Mouse (Mus musculus) intestine, postnatal 0 days (tissue): ENCODE results near the gene Npc2. TPM values are rescaled to one million over a fixed set of nuclear protein-coding genes. Genes with fewer than 3 reads are reported as not detected.

Experiments
- ATAC-seq: fragments of 200-750 bp; cut with Nextera tagmentation; 2 replicates; pipeline ENCODE4 v1.8.0; 2017; ENCODE audit warnings: mild to moderate bottlenecking, moderate TSS enrichment, moderate library complexity
- H3K27ac ChIP-seq: fragments of 300-500 bp; sonication (generic); 2 replicates; pipeline ENCODE4 v1.5.1; 2014; ENCODE audit warnings: mild to moderate bottlenecking, low read depth, low read length, moderate library complexity
- H3K27me3 ChIP-seq: fragments of 300-500 bp; sonication (generic); replicated peaks from 2 replicates; pipeline ENCODE4 v1.6.1; 2014; ENCODE audit warnings: low read length, mixed read lengths; ENCODE audit not compliant: control insufficient read depth, insufficient read depth
- H3K36me3 ChIP-seq: fragments of 300-500 bp; sonication (generic); 2 replicates; pipeline ENCODE4 v1.6.1; 2014; ENCODE audit warnings: mild to moderate bottlenecking, moderate library complexity; ENCODE audit not compliant: control insufficient read depth, insufficient read depth
- H3K4me1 ChIP-seq: fragments of 300-500 bp; sonication (generic); replicated peaks from 2 replicates; pipeline ENCODE4 v1.6.1; 2014; ENCODE audit warnings: antibody characterized with exemption, low read length, mixed read lengths; ENCODE audit not compliant: control insufficient read depth, insufficient read depth
- H3K4me2 ChIP-seq: fragments of 300-500 bp; sonication (generic); replicated peaks from 2 replicates; pipeline ENCODE4 v1.6.1; 2014; ENCODE audit warnings: low read depth, mild to moderate bottlenecking, moderate library complexity
- H3K4me3 ChIP-seq: fragments of 300-500 bp; sonication (generic); 2 replicates; pipeline ENCODE4 v1.5.1; 2014; ENCODE audit warnings: low read depth, low read length
- H3K9ac ChIP-seq: fragments of 300-500 bp; sonication (generic); 2 replicates; pipeline ENCODE4 v1.6.1; 2014; ENCODE audit warnings: mild to moderate bottlenecking, low read depth, low read length
- H3K9me3 ChIP-seq: fragments of 300-500 bp; sonication (generic); 2 replicates; pipeline ENCODE4 v1.6.1; 2016; ENCODE audit warnings: mixed run types; ENCODE audit not compliant: control insufficient read depth
- CTCF ChIP-seq: sonication (generic); IDR thresholded peaks from 2 replicates; pipeline ENCODE4 v1.5.1; 2016; ENCODE audit warnings: low read depth, mild to moderate bottlenecking, control low read depth, antibody characterized with exemption, moderate library complexity
- WGBS: fragments of 180-500 bp; shearing (Covaris S2); extraction: QIAGEN DNeasy Blood & Tissue Kit; methylation state at CpG from one replicate; pipeline ENCODE4 v1.1.7; 2014; 5-methylcytosine and 5-hydroxymethylcytosine counted together
- polyA plus RNA-seq: library from polyadenylated mRNA; unstranded; fragments of >200 nt; fragmentation: Nextera tagmentation; extraction: Ambion mirVana; gene quantifications from 2 replicates; pipeline ENCODE4 v1.2.1, GENCODE M21; 2015

The Npc2 gene
- polyA plus RNA-seq, result 100 and 107 TPM in 2 replicates

GRCm38 (mm10) chr12:84772726-84773441 is at the start of gene Npc2, which contains the start of gene Isca2:
Npc2 (minus strand) TSS chr12:84773152.
Isca2 (plus strand) TSS chr12:84773251.
- Histone ChIP-seq H3K9ac (peak within 1 kb of the TSS; percentile 77), H3K27ac (peak within 1 kb of the TSS; percentile 93), H3K4me3 (peak within 1 kb of the TSS; percentile 54), H3K4me1 (peaks cover 3% of the 10 kb centered on the region; the same call in 1 of the 2 replicates), H3K27me3 (no peaks in the 10 kb centered on the region), H3K9me3 (no peaks in the 10 kb centered on the region), H3K36me3 (peaks cover 15% of the 10 kb centered on the region), H3K4me2 (peak within 1 kb of the TSS; percentile 85)
- peak; percentile 99 for ATAC-seq
- peak; percentile 37 for TF ChIP-seq CTCF
- under 1% methylated on average over 50 of the region's 50 CpGs for WGBS

DNA sequence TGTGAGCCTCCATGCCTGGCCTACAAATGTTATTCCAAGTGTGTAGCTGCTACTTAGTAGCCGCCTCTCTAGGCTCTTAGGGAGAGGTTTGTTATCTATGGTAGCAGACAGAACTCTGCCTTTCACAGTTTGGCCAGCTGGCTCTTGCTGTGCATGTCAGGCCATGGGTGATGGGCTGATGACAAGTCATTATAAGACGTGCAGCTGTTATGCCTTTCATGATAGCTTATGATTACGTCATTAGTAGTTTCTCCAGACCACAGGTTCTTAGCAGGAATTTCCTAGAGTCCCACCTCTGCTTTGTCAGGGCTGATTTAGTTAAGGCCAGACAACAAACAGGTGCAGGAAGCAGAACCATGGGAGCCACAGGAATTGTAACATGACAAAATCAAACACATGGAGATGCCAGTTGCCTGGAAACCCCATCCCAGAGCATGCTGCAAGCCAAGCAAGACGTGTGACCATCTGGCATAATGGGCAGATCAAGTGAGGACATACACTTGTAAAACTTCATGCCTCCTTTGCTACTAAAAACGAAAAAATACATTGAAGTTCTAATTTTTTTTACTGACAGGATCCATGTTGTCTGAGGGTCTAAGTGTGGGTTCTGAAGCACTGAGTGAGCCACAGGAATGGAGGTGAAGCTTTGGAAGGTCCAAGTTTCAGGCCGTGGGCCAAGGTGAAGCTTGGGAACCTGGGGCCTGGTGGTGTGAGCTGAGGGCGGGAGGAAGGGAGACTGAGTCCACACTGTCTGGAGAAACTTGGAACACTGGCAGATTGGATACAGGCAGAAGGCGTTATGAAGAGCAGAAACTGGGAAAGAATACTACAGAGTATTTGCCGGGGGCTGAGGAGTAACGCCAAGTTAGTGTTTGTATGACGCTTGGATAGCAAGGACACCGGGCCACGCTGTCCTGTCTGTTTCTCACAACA is 46.5 kb upstream of the Npc2 start:
- H3K4me3 ChIP-seq, result no peak overlapping the region
- H3K27ac ChIP-seq, result no peak overlapping the region
- H3K27me3 ChIP-seq, result no peaks in the 10 kb centered on the region
- H3K4me1 ChIP-seq, result no peaks in the 10 kb centered on the region
- no peak for TF ChIP-seq CTCF
- no peaks in the 10 kb centered on the region for H3K9me3 ChIP-seq
- H3K9ac ChIP-seq, result no peak overlapping the region
- no peaks in the 10 kb centered on the region for H3K36me3 ChIP-seq
- no peak for ATAC-seq
- WGBS, result 87% methylated on average over 13 of the region's 13 CpGs
- no peak overlapping the region for H3K4me2 ChIP-seq

DNA sequence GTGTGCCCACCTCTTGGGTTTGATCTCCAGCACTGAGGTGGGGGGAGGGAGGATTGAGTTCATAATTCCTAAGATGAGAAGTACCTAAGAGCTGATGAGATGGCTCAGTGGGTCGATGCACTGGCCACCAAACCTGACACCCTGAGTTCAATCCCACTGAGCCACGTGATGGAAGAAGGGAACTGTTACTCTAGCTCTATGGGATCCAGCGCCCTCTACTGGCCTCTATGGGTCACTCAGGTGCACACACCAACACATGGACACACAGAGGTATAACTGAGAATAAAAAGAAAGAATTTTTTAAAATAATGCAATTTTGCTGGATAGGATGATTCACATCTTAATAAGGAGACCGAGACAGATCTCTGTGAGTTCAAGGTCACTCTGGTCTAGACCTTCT is 45.5 kb upstream of the Npc2 start:
- no peak overlapping the region for H3K4me3 ChIP-seq
- WGBS, result 69% methylated on average over 4 of the region's 4 CpGs
- H3K4me2 ChIP-seq, result no peak overlapping the region
- no peaks in the 10 kb centered on the region for H3K4me1 ChIP-seq
- no peaks in the 10 kb centered on the region for H3K27me3 ChIP-seq
- TF ChIP-seq CTCF, result peak; percentile 27; the same call in 1 of the 2 replicates
- H3K9me3 ChIP-seq, result no peaks in the 10 kb centered on the region
- H3K9ac ChIP-seq, result no peak overlapping the region
- no peak overlapping the region for H3K27ac ChIP-seq
- no peak for ATAC-seq
- no peaks in the 10 kb centered on the region for H3K36me3 ChIP-seq

DNA sequence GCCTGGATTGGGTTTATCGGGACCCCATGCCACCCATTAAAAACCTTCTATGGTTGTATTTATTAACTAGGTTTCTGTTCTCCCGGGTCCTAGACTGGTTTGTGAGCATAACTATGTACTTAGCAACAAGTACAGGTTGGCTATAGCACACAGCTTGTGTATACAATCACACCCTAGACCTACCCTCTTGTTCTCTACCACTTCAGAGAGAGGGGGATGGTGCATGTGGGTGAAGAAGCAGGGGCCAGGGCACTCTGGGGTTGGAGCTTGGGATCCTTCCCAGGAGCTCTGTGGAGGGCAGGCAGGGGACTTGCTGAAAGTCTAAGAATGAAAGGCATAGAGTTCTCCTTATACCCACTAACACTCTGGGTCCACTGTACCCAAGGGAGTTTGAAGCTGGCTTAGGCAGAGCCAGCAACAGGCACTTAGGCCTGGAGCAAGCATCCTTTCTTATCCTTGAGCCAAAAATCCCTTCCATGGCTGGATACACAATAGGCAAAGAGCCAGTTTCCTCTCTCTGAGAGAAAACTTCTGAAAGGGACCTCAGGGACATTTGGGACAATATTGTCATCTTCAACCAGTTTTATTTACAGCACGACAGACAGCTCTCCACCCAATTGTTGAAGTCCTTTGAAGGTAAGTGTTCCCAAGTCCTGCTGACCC is 41.8 kb upstream of the Npc2 start:
- Histone ChIP-seq H3K9me3 (no peaks in the 10 kb centered on the region), H3K4me3 (no peak overlapping the region), H3K4me1 (no peaks in the 10 kb centered on the region), H3K9ac (no peak overlapping the region), H3K27ac (no peak overlapping the region), H3K4me2 (no peak overlapping the region), H3K27me3 (no peaks in the 10 kb centered on the region), H3K36me3 (no peaks in the 10 kb centered on the region)
- WGBS, result 53% methylated on average over 3 of the region's 3 CpGs
- ATAC-seq, result no peak
- no peak for TF ChIP-seq CTCF

GRCm38 (mm10) chr12:84813773-84814172 is 40.8 kb upstream of the Npc2 start:
- H3K27ac ChIP-seq, result no peak overlapping the region
- TF ChIP-seq CTCF, result peak; percentile 55
- no peaks in the 10 kb centered on the region for H3K36me3 ChIP-seq
- no peak overlapping the region for H3K4me2 ChIP-seq
- no peaks in the 10 kb centered on the region for H3K27me3 ChIP-seq
- ATAC-seq, result no peak
- H3K4me3 ChIP-seq, result no peak overlapping the region
- 50% methylated on average over 7 of the region's 7 CpGs for WGBS
- H3K4me1 ChIP-seq, result no peaks in the 10 kb centered on the region
- no peaks in the 10 kb centered on the region for H3K9me3 ChIP-seq
- no peak overlapping the region for H3K9ac ChIP-seq

GRCm38 (mm10) chr12:84812004-84812403 is 39.1 kb upstream of the Npc2 start:
- no peak overlapping the region for H3K9ac ChIP-seq
- WGBS, result 67% methylated on average over 3 of the region's 3 CpGs
- no peaks in the 10 kb centered on the region for H3K4me1 ChIP-seq
- ATAC-seq, result no peak
- no peaks in the 10 kb centered on the region for H3K36me3 ChIP-seq
- no peaks in the 10 kb centered on the region for H3K27me3 ChIP-seq
- H3K4me3 ChIP-seq, result no peak overlapping the region
- no peak overlapping the region for H3K27ac ChIP-seq
- TF ChIP-seq CTCF, result peak; percentile 60
- no peak overlapping the region for H3K4me2 ChIP-seq
- no peaks in the 10 kb centered on the region for H3K9me3 ChIP-seq
